Mouse (Mus musculus) spleen, postnatal 14 days (tissue): ENCODE results near the gene Trex1.

Source experiments
- DNase-seq, 2 experiments: peaks; one replicate each; pipeline ENCODE4 v3.0.0; 2021 to 2022; ENCODE audit warnings: low spot score in 2 of 2

Gene Trex1

DNA sequence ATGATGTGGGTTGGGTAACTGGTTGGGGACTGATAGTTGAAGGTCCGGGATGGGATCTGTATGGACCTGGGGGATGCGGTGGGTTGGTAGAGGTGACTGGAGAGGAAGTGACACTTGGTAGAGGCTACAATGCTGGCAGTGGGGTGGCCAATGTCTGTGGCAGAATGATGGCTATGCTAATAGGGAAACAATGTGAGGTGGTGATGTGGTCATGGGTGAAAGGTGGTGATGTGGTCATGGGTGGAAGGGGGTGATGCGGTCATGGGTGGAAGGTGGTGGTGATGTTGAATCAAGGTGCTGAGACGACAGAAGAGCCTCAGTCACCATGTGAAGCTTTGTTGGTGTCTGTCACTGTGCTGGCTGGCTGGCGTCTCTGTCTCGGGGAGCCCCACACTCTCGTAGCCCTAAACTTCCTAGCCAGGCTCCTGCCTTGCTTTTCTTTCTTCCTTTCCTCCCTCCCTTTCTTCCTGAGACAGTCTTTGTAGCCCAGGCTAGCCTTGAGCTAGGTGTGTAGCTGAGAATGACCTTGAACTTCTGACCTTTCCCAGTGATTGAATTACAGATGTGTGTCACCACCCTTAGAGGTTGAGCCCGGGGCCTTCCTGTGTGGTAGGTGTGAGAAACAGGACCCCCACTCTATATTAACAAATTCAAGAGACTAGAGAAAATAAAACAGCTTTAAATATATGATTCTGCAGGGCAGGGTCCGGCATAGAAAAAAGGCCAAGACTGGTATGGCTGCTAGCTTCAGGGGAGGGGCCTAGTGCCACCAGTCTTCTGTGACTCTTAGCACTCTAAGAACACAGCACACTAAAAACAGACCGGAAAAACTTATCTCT is 7.7 kb downstream of the Trex1 start:
- DNase-seq = peak; percentile 10 to 25

DNA sequence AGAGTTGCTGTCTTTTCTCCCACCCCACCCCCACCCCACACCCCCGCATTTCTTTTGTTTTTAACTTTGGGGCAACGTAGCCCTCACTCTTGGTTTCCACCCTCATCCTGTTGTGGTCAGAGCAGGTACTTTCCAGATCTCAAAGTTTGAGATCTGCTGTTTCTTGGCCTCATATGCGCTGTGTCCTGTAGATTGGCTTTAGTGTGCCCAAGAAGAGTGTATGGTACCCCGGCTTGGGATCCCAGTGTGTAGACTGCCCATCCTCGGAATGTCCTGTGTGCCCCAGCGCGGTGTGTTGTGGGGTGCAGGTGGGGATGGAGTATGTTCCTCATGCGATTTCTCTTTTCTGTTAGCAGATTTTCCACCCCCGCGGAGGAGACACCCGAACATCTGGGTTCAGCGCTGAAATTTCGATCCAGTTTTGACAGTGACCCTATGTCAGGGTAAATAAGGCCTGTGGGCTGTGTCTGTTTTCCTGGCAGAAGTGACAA is 8.5 kb downstream of the Trex1 start:
- peak in 1 of 2 experiments; percentile 32 for DNase-seq

DNA sequence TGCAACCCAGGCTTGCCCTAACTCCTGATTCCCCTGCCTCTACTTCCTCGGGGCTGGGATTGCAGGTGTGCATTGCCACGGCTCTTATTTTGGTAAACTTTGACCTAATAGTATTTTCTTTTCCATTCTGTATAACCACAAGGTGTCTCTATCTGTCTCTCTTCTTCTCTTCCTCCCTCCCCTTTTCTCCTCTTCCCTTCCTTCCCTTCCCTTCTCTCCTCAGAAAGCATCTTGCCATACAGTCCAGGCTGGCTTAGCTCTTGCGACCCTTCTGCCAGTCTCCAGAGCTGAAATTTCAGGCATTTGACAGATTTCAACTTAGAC is 8.9 kb downstream of the Trex1 start:
- DNase-seq = peak in 1 of 2 experiments; percentile 6

DNA sequence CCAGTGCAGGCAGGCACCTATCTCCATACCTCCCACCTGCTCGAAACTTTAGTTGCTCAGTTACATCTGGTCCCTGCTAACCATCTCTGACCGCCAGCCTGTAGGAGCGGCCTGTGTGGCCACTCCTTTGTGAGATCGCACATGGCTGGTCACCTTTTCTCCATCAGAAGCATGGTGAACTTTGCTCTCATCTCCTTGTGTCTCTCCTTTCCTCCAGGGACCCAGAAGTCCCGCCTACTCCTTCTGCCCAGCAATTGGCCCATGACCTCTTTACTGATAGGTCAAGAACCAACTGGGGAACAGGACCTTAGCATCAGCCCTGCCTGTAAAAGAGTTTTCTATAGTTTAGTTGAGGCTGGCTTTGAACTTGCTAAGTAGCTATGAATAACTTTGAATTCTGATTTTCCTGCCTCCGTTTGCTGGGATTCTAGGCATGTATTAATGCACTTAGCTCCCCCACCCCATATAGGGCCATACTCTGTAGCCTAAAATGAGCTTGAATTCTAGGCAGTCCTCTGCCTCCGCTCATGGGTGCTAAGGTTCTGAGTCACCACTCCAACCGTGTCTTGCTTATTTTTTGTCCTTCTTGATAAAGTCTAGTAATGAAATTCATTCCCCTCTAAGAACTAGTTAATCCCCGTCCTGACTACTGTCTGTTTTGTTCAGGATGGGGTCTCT is 9.4 kb downstream of the Trex1 start:
- no peak for DNase-seq

DNA sequence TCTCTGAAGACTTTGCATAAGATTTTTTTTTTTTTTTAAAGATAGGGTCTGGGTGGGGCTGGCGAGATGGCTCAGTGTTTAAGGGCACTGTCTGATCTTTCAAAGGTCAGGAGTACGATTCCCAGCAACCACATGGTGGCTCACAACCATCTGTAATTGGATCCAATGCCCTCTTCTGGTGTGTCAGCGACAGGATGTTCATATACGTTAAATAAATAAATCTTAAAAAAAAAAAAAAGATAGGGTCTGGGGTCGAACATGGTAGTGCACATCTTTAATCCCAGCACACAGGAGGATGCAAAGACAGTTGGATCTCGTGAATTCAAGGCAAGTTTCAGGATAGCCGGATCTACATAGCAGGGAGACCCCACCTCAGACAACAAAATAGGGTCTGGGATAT is 10.2 kb downstream of the Trex1 start:
- no peak for DNase-seq

DNA sequence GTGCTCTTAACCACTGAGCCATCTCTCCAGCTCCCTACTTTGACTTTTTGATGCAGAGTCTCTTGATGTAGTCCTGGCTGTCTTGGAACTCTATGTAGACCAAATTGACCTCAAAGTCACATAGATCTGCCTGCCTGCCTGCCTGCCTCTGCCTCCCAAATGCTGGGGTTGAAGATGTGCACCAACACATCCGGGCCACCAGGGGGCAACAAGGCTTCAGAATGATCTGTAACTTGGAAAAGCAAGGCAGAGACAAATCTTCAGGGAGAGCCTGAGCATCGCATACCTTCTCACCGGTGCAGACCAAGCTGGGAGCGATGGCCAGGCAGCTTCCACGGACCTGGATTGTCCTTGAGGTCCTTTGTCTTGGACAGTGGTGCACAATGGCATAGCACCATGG is 13.2 kb downstream of the Trex1 start:
- DNase-seq = peak; percentile 50 to 68

DNA sequence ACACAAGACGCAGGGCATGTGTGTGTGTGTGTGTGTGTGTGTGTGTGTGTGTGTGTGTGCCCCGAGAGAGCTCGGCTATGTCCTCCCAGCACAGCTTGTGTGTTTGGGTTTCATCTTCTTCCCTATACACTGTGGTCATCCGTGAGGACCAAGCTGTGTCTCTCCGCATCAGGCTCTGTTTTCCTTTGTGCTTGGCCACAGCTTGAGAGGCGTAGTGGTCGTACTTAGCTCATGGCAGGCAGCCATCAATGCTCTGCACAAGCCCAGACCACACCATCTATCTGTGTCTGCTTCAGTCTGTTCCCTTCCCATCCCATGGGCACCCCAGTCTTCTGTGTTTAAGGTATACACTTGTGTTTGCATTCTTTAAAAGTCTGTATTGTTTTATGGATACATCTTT is 18.2 kb downstream of the Trex1 start:
- peak in 1 of 2 experiments; percentile 0 for DNase-seq

DNA sequence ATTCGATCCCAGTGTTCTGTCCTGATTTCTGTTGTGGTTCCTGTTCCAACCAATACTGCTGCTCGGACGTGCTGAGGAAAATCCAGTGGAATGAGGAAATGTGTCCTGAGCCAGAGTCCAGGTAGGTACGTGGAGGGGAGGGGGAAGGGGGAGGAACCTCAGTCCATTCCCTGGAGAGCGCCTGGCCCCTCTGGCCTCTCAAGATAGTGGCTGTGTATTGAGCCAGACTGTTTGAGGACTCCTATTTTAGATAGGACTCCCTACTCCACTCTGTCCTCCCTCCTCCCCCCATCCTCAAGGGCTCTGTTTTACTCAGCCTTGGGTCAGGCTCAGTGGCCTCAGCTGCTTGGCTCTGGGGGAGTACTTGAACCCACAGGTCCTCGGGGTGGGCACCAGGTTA is 18.6 kb downstream of the Trex1 start:
- no peak for DNase-seq

DNA sequence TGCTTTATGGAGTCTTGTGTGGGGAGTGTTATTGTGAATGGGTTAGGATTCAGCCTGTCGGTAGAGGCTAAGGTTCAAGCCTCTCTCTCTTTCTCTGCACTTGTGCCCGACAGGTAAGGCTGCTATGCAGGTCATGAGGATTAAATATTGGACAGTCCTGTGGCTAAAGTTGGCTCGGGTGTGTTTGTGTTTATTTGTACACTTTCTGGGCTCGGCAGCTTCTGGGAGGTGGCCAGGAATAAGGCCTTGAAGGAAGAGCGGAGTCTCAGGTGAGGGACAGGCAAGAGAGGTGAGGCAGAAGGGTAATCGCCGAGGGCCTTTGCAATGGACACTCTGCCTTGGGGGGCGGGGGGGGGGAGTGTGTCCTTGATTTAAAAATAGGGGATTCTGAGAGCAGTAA is 19.3 kb downstream of the Trex1 start:
- DNase-seq = no peak

DNA sequence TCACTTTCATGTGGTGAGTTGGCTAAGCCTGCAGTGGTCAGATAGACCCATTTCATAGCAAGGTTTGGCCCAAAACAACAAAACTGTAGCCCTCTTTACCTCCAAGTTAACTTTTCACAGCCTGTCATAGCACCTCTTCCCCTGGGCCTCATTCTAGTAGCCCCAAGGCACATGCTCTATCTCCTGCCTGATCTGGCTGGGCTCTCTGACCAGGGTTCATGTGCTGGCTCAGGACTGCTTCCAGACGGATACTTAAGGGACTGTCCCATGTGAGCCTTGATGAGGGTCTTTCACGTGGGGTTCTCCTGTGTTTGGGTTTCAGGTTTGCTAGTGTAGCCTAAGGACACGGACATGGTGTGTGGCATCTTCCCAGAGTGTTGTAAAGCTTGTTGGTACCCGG is 19.9 kb downstream of the Trex1 start:
- no peak for DNase-seq

DNA sequence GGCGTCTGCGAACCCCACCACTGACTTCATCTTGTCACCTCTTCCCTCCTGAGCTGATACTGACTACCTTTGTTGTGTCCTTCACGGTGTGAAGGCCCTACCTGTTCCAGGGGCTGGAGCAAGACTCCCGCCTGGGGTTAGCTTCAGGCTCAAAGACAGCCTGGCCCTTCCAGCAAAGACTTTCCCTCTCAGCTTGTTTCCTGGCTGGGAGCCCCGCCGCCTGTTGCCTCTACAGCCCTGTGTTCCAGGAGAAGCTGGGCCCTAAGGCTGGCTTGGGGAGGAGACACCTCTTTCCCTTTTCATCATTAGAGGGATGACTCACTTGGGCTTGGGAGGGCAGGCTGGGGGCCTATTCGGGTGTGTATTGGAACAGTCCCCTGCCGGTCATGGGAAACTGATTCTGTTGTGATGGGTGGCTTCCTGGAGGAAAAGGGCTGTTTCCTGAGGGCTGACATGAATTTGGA is 20.6 kb downstream of the Trex1 start:
- no peak for DNase-seq

DNA sequence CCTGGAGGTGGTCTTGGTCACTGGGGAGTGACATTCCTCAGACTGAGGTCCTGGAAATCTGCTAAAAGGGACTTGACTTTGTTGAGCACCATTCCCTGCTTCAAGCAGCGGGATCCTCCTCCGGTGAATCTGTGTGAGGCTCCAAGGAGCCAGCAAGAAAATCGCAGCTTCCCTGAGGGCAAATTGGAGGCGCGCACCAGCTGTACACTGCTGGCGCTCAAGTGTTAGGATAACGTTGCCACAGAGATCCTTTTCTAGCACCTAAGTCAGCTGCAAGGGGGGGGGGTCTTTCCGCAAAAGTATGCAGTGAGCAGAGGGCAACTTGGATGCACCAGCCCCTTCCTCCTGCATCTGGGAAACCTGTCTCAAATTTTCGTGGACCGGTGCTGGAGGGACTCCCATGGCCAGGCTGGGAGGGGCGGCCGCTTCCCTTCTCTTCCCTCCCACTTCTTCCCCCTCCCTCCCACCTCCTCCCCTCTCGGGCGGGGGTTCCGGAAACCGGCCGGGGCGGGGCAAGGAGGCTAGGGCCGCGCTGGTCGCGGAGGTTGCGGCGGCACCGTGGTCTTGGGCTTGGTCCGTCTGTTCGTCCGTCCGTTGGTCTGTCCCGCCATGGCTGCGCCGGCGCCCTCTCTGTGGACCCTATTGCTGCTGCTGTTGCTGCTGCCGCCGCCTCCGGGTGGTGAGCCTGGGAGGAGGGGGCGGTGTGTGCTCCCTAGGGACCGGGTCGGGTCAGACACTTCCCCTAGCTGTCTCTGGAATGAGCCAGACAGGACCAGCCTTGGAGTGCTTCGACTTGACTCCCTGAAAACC is 21.2 kb downstream of the Trex1 start, which contains the start of gene Shisa5:
TSS of gene Shisa5 (plus strand) at position 480 of the 810 bp plus-strand sequence.
- DNase-seq = peak; percentile 54 to 57

DNA sequence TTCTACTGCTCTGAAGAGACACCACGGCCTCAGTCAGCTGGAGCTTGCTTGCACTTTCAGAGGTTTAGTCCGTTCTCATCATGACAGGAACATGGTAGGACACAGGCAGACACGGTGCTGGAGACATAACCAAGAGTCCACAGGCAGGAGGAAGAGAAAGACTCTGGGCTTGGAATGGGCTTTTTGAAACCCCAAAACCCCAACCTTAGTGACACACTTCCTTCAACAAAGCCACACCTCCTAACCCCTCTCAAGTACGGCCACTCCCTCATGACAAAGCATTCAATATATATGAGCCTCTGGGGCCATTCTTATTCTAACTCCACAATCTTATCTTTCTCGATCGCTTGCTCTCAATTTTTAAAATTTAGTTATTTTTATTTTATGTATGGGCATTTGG is 27.1 kb downstream of the Trex1 start:
- DNase-seq = no peak

DNA sequence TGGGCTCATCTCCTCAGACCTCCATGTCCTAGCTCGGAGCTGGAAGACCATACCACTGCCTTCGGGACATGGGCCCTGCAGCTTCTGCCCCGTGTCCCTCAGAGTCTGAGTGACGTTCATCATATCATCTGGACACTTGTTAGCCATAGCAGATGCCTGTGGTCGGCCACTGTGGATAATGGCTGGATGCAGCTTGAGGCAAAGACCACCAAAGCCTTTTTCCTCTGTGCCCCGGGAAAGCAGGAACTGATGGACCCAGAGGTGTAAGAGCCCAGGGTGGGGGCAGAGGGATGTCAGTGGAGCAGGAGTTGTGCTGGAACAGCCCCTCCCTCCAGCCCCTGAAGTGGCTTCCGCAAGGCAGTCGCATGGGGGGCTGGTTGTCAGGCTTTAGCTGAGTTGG is 27.8 kb downstream of the Trex1 start:
- DNase-seq = no peak

DNA sequence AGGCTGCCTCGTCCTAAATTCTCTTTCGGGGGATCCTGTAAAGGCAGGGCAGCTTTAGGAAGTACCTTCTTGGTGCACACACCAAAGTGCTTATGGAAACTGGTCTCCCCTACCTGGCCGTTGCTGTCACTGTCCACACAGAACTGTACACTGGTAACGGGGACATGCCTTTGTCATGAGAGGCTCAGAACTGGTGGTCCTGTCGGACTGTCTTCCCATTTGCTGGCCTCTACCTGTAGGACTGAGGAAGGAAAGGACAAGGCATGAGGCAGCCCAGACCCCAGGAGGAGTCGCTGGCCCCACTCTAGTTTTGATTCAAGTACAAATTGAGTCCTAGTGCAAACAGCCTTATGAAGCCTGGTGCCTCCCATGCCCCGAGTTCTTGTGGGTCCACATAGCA is 28.5 kb downstream of the Trex1 start:
- no peak for DNase-seq

DNA sequence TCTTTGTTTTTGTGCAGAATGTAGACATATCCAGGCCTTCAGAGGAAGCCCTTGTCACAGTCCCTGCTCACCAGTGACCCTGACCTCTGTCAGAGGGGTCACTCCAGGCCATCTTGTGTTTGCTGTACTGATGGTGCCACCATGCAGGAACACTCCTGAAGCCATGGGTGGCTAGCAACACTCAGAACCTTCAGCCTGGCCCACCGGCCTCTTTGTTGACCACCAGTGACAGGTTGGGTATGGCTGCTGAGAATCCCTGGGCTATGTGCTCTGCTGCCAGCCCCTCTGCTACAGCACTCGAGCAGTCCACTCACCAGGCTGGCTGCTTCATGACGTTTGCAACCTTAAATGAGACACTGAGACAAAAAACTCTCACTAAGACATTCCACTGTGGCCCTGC is 29.2 kb downstream of the Trex1 start:
- no peak for DNase-seq

DNA sequence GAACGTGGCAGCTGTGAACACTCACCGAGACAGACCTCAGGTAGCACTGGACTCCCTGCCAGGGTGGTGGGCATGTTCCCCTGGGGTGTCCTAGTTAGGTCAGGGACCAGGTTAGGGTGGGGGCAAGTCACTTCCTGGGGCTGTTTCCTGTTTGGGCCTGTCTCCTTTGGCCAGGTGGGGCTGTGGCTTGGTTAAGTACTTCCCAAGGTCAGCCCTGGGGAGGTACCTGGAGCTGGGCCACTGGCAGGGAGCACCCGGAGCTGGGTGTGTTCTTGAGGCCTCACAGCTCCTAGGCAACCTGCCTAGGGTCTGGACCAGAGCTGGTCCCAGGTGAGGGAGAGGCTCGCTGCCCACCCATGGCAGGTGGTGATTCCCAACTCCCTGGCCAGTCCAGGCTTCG is 30.6 kb downstream of the Trex1 start:
- DNase-seq = no peak

DNA sequence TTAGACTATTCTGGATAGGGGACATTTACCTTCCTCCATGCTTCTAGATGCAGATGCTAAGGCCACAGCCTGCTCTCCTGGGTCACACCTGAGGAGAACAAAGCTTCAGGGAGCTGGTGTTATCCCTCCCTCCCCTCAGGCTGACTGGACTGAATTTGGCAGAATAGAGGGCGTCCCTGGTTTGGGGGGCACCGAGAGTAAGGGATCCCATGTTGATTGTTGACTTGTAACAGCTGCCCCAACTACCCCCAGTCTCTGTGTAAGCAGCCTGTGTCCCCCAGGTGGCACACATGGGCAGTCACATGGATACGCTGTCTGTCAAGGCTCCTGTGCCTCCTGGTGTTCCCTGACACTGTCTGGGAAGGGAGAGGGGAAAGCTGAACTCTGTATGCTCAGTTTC is 31.1 kb downstream of the Trex1 start:
- DNase-seq = no peak

DNA sequence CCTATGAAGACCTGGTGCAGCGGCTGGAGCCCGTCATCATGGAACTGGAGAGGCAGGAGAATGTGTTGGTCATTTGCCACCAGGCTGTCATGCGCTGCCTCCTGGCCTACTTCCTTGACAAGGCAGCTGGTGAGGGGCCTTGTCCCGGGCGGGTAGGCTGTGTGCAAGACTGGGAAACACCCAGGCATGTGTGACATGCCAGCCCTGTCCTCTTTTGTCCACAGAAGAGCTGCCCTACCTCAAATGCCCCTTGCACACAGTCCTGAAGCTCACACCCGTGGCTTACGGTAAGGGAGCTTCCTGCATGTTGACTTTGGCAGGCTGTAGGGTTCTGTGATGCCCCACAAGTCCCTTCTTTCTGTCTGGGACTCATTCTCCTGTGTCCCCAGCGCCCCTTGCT is 32.0 kb downstream of the Trex1 start:
- DNase-seq = no peak

DNA sequence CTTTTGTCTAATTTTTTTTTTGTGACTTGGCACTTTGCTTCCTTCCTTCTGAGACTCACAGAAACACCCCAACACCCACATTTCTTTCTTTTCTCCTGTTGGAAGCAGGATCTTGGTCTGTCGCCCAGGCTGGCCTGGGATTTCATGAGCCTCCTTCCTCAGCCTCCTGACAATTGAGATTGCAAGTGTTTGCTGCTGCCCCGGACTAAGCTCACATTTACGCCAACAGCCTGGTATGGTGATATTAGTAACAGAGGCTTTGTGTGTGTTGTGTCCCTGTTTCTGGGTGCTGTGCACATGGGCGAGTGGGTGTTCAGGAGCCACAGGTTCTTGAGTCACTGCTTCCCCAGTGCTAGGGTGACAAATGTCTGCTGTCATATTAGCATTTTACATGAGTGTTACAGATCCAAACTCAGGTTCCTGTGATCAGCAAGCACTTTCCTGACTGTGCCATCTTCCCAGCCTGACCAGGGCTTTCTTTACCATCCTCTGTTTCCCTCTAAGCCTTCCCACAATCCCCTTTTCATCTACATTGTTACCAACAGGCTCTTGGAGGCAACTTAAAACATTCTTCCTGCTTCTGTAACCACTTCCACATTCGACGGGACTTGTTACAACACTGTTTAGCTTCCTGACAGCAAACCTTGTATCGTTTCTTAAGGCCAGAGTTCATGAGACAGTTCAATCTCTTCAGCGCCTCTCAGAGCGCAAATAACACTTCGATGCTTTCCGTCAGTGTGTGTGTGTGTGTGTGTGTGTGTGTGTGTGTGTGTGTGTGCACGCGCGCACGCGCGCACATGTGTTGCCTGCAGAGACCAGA is 36.5 kb downstream of the Trex1 start:
- peak in 1 of 2 experiments; percentile 7 for DNase-seq

DNA sequence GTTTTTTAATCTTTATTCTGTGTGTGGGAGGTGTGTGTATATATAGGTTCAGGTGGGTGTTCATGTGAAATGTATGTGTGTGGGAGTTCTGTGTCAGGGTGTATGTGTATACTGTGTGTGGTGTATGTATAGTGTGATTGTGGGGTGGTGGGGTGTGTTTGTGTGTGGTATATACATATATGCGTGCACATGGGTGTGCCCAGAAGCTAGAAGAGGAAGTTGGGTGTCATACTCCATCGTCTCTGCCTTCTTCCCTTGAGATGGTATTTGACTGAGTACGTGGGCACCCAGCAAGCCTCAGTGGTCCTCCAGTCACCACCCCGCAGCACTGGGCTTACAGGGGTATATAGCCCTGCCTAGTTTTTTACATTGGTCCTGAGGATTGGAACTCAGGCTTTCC is 38.1 kb downstream of the Trex1 start:
- DNase-seq = peak in 1 of 2 experiments; percentile 6
